Mouse (Mus musculus): Measurements from ENCODE around the gene Vps51. TPM values are rescaled to one million over a fixed set of nuclear protein-coding genes. Genes with fewer than 3 reads are reported as not detected.

Vps51 gene
- 81.8 and 85.5 TPM in 2 replicates for polyA plus RNA-seq (2015; fragmentation: Nextera tagmentation; extraction: Ambion mirVana)

GRCm38 (mm10) chr19:6076564-6077393 lies at the start of gene Vps51:
Gene Vps51, minus strand, starts transcription at chr19:6077231.
- Histone ChIP-seq H3K4me2 (peak within 1 kb of the TSS; percentile 93), H3K9me3 (no peaks in the 10 kb centered on the region), H3K4me1 (replicated peaks) (peaks cover 24% of the 10 kb centered on the region), H3K36me3 (peaks cover 55% of the 10 kb centered on the region), H3K4me3 (peak within 1 kb of the TSS; percentile 76), H3K27me3 (no peaks in the 10 kb centered on the region), H3K27ac (peak within 1 kb of the TSS; percentile 91), H3K9ac (peak within 1 kb of the TSS; percentile 82)
- ATAC-seq (ENCODE audit: low FRiP score): peak; percentile 92
- 1% methylated on average over 33 of the region's 33 CpGs for WGBS

- WGBS: 23% methylated on average over 4 of the region's 4 CpGs
- ATAC-seq (ENCODE audit: low FRiP score): no peak
- Histone ChIP-seq H3K27me3 (no peaks in the 10 kb centered on the region), H3K4me1 (replicated peaks) (peaks cover 12% of the 10 kb centered on the region), H3K27ac (no peak overlapping the region), H3K4me3 (no peak overlapping the region), H3K36me3 (peaks cover 13% of the 10 kb centered on the region), H3K9me3 (no peaks in the 10 kb centered on the region), H3K9ac (no peak overlapping the region), H3K4me2 (no peak overlapping the region)
Observed at GRCm38 (mm10) chr19:6126289-6126688, 49.3 kb upstream of the Vps51 start.

- 83% methylated on average over 2 of the region's 2 CpGs for WGBS
- H3K9ac ChIP-seq: no peak overlapping the region
- no peaks in the 10 kb centered on the region for H3K27me3 ChIP-seq
- no peak overlapping the region for H3K27ac ChIP-seq
- no peak overlapping the region for H3K4me3 ChIP-seq
- H3K4me1 ChIP-seq (replicated peaks): peaks cover 12% of the 10 kb centered on the region
- H3K36me3 ChIP-seq: peaks cover 25% of the 10 kb centered on the region
- no peak overlapping the region for H3K4me2 ChIP-seq
- ATAC-seq (ENCODE audit: low FRiP score): no peak
- no peaks in the 10 kb centered on the region for H3K9me3 ChIP-seq
Observed at GRCm38 (mm10) chr19:6124898-6125297, 47.9 kb upstream of the Vps51 start.

GRCm38 (mm10) chr19:6123330-6123729 lies 46.3 kb upstream of the Vps51 start:
- Histone ChIP-seq H3K27me3 (no peaks in the 10 kb centered on the region), H3K27ac (peak overlapping the region; percentile 49), H3K4me2 (no peak overlapping the region), H3K4me1 (replicated peaks) (peaks cover 25% of the 10 kb centered on the region), H3K9ac (peak overlapping the region; percentile 20; the same call in 1 of the 2 replicates), H3K4me3 (no peak overlapping the region), H3K36me3 (peaks cover 28% of the 10 kb centered on the region), H3K9me3 (no peaks in the 10 kb centered on the region)
- ATAC-seq (ENCODE audit: low FRiP score): no peak
- WGBS: 62% methylated on average over 8 of the region's 8 CpGs

GRCm38 (mm10) chr19:6121761-6122160 lies 44.7 kb upstream of the Vps51 start:
- no peak for ATAC-seq (ENCODE audit: low FRiP score)
- H3K9me3 ChIP-seq: no peaks in the 10 kb centered on the region
- 0 out of 2 replicates have a peak overlapping the region, but pooled peaks have one; percentile 39 for H3K9ac ChIP-seq
- peaks cover 28% of the 10 kb centered on the region for H3K36me3 ChIP-seq
- no peak overlapping the region for H3K4me3 ChIP-seq
- WGBS: 39% methylated on average over 19 of the region's 19 CpGs
- peaks cover 31% of the 10 kb centered on the region for H3K4me1 ChIP-seq (replicated peaks)
- no peak overlapping the region for H3K27ac ChIP-seq
- H3K27me3 ChIP-seq: no peaks in the 10 kb centered on the region
- no peak overlapping the region for H3K4me2 ChIP-seq

- H3K4me1 ChIP-seq (replicated peaks): peaks cover 36% of the 10 kb centered on the region
- peak overlapping the region; percentile 93 for H3K4me2 ChIP-seq
- under 1% methylated on average over 8 of the region's 8 CpGs for WGBS
- no peaks in the 10 kb centered on the region for H3K9me3 ChIP-seq
- peaks cover 50% of the 10 kb centered on the region for H3K36me3 ChIP-seq
- H3K9ac ChIP-seq: peak overlapping the region; percentile 89
- ATAC-seq (ENCODE audit: low FRiP score): peak; percentile 52
- H3K27ac ChIP-seq: peak overlapping the region; percentile 95
- H3K27me3 ChIP-seq: no peaks in the 10 kb centered on the region
- H3K4me3 ChIP-seq: peak overlapping the region; percentile 89
Observed at GRCm38 (mm10) chr19:6118677-6119185, 41.7 kb upstream of the Vps51 start.

- H3K27ac ChIP-seq: peak within 1 kb of the TSS; percentile 95
- H3K4me1 ChIP-seq (replicated peaks): peaks cover 30% of the 10 kb centered on the region
- peak within 1 kb of the TSS; percentile 89 for H3K4me3 ChIP-seq
- no peaks in the 10 kb centered on the region for H3K27me3 ChIP-seq
- H3K9me3 ChIP-seq: no peaks in the 10 kb centered on the region
- peaks cover 50% of the 10 kb centered on the region for H3K36me3 ChIP-seq
- H3K9ac ChIP-seq: peak within 1 kb of the TSS; percentile 89
- H3K4me2 ChIP-seq: peak within 1 kb of the TSS; percentile 93
- ATAC-seq (ENCODE audit: low FRiP score): peak; percentile 91
- under 1% methylated on average over 77 of the region's 77 CpGs for WGBS
Observed at GRCm38 (mm10) chr19:6117986-6118676, 41.1 kb upstream of the Vps51 start, which contains the start of gene Sac3d1. Gene Sac3d1, minus strand, starts transcription at chr19:6118650.

DNA sequence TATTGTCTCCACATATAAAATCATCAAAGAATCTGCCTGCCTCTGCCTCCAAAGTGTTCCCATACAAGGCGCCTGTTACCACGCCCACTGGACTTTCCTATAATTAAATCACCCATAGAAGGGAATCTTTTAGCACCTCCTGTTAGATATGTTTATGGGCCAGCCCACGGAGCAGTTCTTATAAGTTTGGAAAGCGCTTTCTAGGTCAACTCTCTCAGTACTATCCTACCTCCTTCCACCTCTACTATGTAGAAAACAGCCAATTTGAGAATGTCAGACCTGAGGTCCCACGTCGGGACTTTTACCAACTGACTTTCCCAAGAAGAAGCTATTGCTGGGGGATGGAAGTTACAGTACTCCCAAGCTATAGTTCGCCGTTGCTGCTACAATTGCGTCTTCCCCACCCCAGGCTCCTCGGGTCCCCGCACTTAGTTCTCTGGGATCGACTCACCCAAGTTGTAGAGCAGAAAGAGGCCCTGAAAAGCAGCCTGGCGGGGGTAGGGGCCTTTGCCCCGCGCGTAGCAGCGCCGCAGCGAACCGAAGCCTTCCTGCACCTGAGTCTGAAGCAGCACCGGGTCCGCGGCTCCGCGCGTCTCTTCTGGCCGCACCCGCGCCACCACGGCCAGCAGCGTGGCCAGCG lies 40.4 kb upstream of the Vps51 start:
- peaks cover 30% of the 10 kb centered on the region for H3K4me1 ChIP-seq (replicated peaks)
- peak overlapping the region; percentile 89 for H3K4me3 ChIP-seq
- 6% methylated on average over 32 of the region's 32 CpGs for WGBS
- ATAC-seq (ENCODE audit: low FRiP score): no peak
- H3K9ac ChIP-seq: peak overlapping the region; percentile 89
- no peaks in the 10 kb centered on the region for H3K9me3 ChIP-seq
- no peaks in the 10 kb centered on the region for H3K27me3 ChIP-seq
- peak overlapping the region; percentile 93 for H3K4me2 ChIP-seq
- peaks cover 57% of the 10 kb centered on the region for H3K36me3 ChIP-seq
- H3K27ac ChIP-seq: peak overlapping the region; percentile 95

DNA sequence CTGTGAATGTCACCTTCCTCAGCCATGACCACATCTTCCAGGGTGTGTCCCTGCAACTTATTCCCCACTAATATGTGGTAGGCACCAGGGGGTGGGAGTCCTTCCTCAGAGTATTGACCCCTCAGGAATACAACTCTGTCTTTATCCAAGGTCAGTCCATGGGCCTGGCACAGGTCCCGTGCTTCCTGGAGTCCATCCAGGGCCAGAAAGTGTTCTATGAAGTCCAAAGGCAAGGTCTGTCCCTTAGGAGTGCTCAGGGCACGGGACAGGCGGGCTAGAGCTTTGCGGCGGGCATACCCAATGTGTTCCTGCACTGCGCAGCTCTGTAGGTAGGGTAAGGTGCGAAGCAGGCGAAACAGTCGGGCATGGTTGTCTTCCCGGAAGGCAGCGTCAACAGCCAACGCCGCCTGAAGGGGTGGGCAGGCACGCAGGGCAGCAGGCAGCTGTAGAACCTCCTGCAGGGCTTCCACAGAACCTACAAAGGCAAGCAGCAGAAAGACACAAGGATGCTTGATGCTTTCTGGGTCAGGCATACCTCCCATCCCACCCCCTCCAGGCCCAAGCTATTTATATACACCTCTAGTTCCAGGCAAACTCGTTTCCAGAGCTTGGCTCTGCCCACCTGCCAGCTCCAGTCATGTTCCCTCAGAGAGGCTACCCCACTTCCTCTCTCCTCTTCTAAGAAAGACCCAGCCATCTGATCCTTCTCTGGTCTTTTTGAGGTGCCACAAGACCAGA lies 39.3 kb upstream of the Vps51 start:
- Histone ChIP-seq H3K27ac (no peak overlapping the region), H3K9me3 (no peaks in the 10 kb centered on the region), H3K4me2 (peak overlapping the region; percentile 93), H3K4me3 (peak overlapping the region; percentile 89; the same call in 1 of the 2 replicates), H3K9ac (peak overlapping the region; percentile 89), H3K4me1 (replicated peaks) (peaks cover 30% of the 10 kb centered on the region), H3K27me3 (no peaks in the 10 kb centered on the region), H3K36me3 (peaks cover 54% of the 10 kb centered on the region)
- WGBS: 89% methylated on average over 15 of the region's 15 CpGs
- no peak for ATAC-seq (ENCODE audit: low FRiP score)

- Histone ChIP-seq H3K9ac (0 out of 2 replicates have a peak overlapping the region, but pooled peaks have one; percentile 24), H3K36me3 (peaks cover 38% of the 10 kb centered on the region), H3K9me3 (no peaks in the 10 kb centered on the region), H3K27ac (no peak overlapping the region), H3K4me2 (no peak overlapping the region), H3K4me1 (replicated peaks) (peaks cover 17% of the 10 kb centered on the region), H3K4me3 (no peak overlapping the region), H3K27me3 (no peaks in the 10 kb centered on the region)
- ATAC-seq (ENCODE audit: low FRiP score): no peak
- 56% methylated on average over 6 of the region's 6 CpGs for WGBS
Observed at GRCm38 (mm10) chr19:6113116-6113515, 36.1 kb upstream of the Vps51 start.

- ATAC-seq (ENCODE audit: low FRiP score): no peak
- Histone ChIP-seq H3K9ac (0 out of 2 replicates have a peak within 1 kb of the TSS, but pooled peaks have one; percentile 29), H3K9me3 (no peaks in the 10 kb centered on the region), H3K4me2 (no peak within 1 kb of the TSS), H3K27ac (no peak within 1 kb of the TSS), H3K4me1 (replicated peaks) (no peaks in the 10 kb centered on the region), H3K36me3 (no peaks in the 10 kb centered on the region), H3K27me3 (no peaks in the 10 kb centered on the region), H3K4me3 (no peak within 1 kb of the TSS)
- 82% methylated on average over 7 of the region's 7 CpGs for WGBS
Observed at GRCm38 (mm10) chr19:6105586-6105985, 28.6 kb upstream of the Vps51 start, which contains the start of gene Naaladl1. Gene Naaladl1, plus strand, starts transcription at chr19:6105782.
